Mouse (Mus musculus) MEL (cell line): Measurements from ENCODE around the gene Gxylt2. TPM values are rescaled to one million over a fixed set of nuclear protein-coding genes. Genes with fewer than 3 reads are reported as not detected.

Experiments used
- DNase-seq: peaks from one replicate; pipeline ENCODE4 v3.0.0; 2011; ENCODE audit warnings: low read depth, low spot score
- H3K27ac ChIP-seq: 2 replicates; pipeline ENCODE4 v1.5.1; 2012; ENCODE audit warnings: low read depth, mild to moderate bottlenecking, control low read depth, low read length, moderate library complexity; ENCODE audit not compliant: control insufficient read depth
- H3K27me3 ChIP-seq, 2 experiments: fragments of 150-350 bp in 1 of 2; sonication (generic) in 1 of 2; 2 replicates each; pipeline ENCODE4 v1.6.1; 2012; ENCODE audit warnings: low read length in 2 of 2, mild to moderate bottlenecking in 2 of 2, improper control_type of control experiment in 1 of 2, moderate library complexity in 1 of 2; ENCODE audit not compliant: insufficient read depth in 2 of 2, control insufficient read depth in 1 of 2
- H3K36me3 ChIP-seq, 2 experiments: 2 replicates each; pipeline ENCODE4 v1.6.1; 2012 to 2014; ENCODE audit warnings: low read length in 2 of 2, improper control_type of control experiment in 1 of 2, inconsistent platforms in 1 of 2, mild to moderate bottlenecking in 1 of 2; ENCODE audit not compliant: insufficient read depth in 2 of 2, control insufficient read depth in 1 of 2
- H3K4me1 ChIP-seq, 2 experiments: fragments of 150-350 bp in 1 of 2; sonication (generic) in 1 of 2; 2 replicates each; pipeline ENCODE4 v1.6.1; 2012; ENCODE audit warnings: low read length in 2 of 2, improper control_type of control experiment in 1 of 2, mild to moderate bottlenecking in 1 of 2; ENCODE audit not compliant: insufficient read depth in 2 of 2, control insufficient read depth in 1 of 2
- H3K4me3 ChIP-seq, 2 experiments: fragments of 150-350 bp in 1 of 2; sonication (generic) in 1 of 2; 2 replicates each; pipeline ENCODE4 v1.5.1; 2012; ENCODE audit warnings: low read depth in 2 of 2, low read length in 2 of 2, mild to moderate bottlenecking in 2 of 2, moderate library complexity in 2 of 2, control low read depth in 1 of 2, improper control_type of control experiment in 1 of 2; ENCODE audit not compliant: control insufficient read depth in 1 of 2, insufficient read depth in 1 of 2
- H3K79me2 ChIP-seq: 2 replicates; pipeline ENCODE4 v1.6.1; 2012; ENCODE audit warnings: mild to moderate bottlenecking, low read length, moderate library complexity; ENCODE audit not compliant: control insufficient read depth, poor library complexity, insufficient read depth
- H3K9ac ChIP-seq: 2 replicates; pipeline ENCODE4 v1.6.1; 2012; ENCODE audit warnings: low read depth, mild to moderate bottlenecking, control low read depth, low read length, moderate library complexity; ENCODE audit not compliant: control insufficient read depth, poor library complexity, severe bottlenecking
- H3K9me3 ChIP-seq: fragments of 150-350 bp; sonication (generic); replicated peaks from 2 replicates; pipeline ENCODE4 v1.6.1; 2012; ENCODE audit warnings: mild to moderate bottlenecking, low read length, improper control_type of control experiment, moderate library complexity; ENCODE audit not compliant: insufficient read depth
- BHLHE40 ChIP-seq: IDR thresholded peaks from 2 replicates; pipeline ENCODE4 v1.6.1; 2012; ENCODE audit warnings: low read depth, mild to moderate bottlenecking, inconsistent platforms, low read length, improper control_type of control experiment, borderline replicate concordance
- CHD1 ChIP-seq: IDR thresholded peaks from 2 replicates; pipeline ENCODE4 v1.6.1; 2012; ENCODE audit warnings: low read depth, mild to moderate bottlenecking, inconsistent platforms, low read length, improper control_type of control experiment
- CHD2 ChIP-seq: IDR thresholded peaks from 2 replicates; pipeline ENCODE4 v1.6.1; 2011; ENCODE audit warnings: low read length, improper control_type of control experiment
- CTCF ChIP-seq, 3 experiments: IDR thresholded peaks in 2 of 3; conservative IDR thresholded peaks in 1 of 3; 2 replicates each; pipeline ENCODE4 v1.5.1; 2011 to 2012; ENCODE audit warnings: low read length in 3 of 3, low read depth in 2 of 3, mild to moderate bottlenecking in 2 of 3, improper control_type of control experiment in 1 of 3, inconsistent platforms in 1 of 3, mixed read lengths in 1 of 3, moderate library complexity in 1 of 3; ENCODE audit not compliant: control insufficient read depth in 1 of 3, insufficient read depth in 1 of 3, poor library complexity in 1 of 3, severe bottlenecking in 1 of 3
- ELF1 ChIP-seq: IDR thresholded peaks from 2 replicates; pipeline ENCODE4 v1.6.1; 2014; ENCODE audit warnings: low read depth, mild to moderate bottlenecking, inconsistent platforms, low read length, improper control_type of control experiment, moderate library complexity
- EP300 ChIP-seq, 2 experiments: IDR thresholded peaks; 2 replicates each; pipeline ENCODE4 v1.6.1; 2011; ENCODE audit warnings: improper control_type of control experiment in 2 of 2, low read length in 2 of 2, low read depth in 1 of 2, mild to moderate bottlenecking in 1 of 2
- ETS1 ChIP-seq: IDR thresholded peaks from 2 replicates; pipeline ENCODE4 v1.6.1; 2012; ENCODE audit warnings: low read depth, mild to moderate bottlenecking, inconsistent platforms, low read length, improper control_type of control experiment, moderate library complexity
- GABPA ChIP-seq: IDR thresholded peaks from 2 replicates; pipeline ENCODE4 v1.6.1; 2012; ENCODE audit warnings: low read depth, mild to moderate bottlenecking, inconsistent platforms, low read length, improper control_type of control experiment, moderate library complexity
- HCFC1 ChIP-seq: IDR thresholded peaks from 2 replicates; pipeline ENCODE4 v1.6.1; 2012; ENCODE audit warnings: low read depth, mild to moderate bottlenecking, inconsistent platforms, low read length, improper control_type of control experiment, moderate library complexity
- JUND ChIP-seq: IDR thresholded peaks from 2 replicates; pipeline ENCODE4 v1.6.1; 2011; ENCODE audit warnings: low read depth, mild to moderate bottlenecking, improper control_type of control experiment, low read length
- KAT2A ChIP-seq: conservative IDR thresholded peaks from 2 replicates; pipeline ENCODE4 v1.6.1; 2012; ENCODE audit warnings: low read depth, low read length, improper control_type of control experiment, inconsistent platforms
- MAFK ChIP-seq: IDR thresholded peaks from 2 replicates; pipeline ENCODE4 v1.6.1; 2011; ENCODE audit warnings: low read depth, mild to moderate bottlenecking, low read length, improper control_type of control experiment, borderline replicate concordance
- MAX ChIP-seq: IDR thresholded peaks from 2 replicates; pipeline ENCODE4 v1.6.1; 2011; ENCODE audit warnings: low read length, improper control_type of control experiment
- MAZ ChIP-seq: IDR thresholded peaks from 2 replicates; pipeline ENCODE4 v1.6.1; 2012; ENCODE audit warnings: low read depth, mild to moderate bottlenecking, inconsistent platforms, low read length, improper control_type of control experiment
- MEF2A ChIP-seq: IDR thresholded peaks from 2 replicates; pipeline ENCODE4 v1.6.1; 2014; ENCODE audit warnings: low read depth, mild to moderate bottlenecking, inconsistent platforms, low read length, improper control_type of control experiment; ENCODE audit not compliant: poor library complexity, insufficient replicate concordance, severe bottlenecking; ENCODE audit errors: extremely low read depth
- MXI1 ChIP-seq: IDR thresholded peaks from 2 replicates; pipeline ENCODE4 v1.6.1; 2011; ENCODE audit warnings: mild to moderate bottlenecking, low read depth, low read length, improper control_type of control experiment
- MYB ChIP-seq: IDR thresholded peaks from 2 replicates; pipeline ENCODE4 v1.6.1; 2011; ENCODE audit warnings: mild to moderate bottlenecking, low read depth, low read length, improper control_type of control experiment
- MYC ChIP-seq: IDR thresholded peaks from 2 replicates; pipeline ENCODE4 v1.6.1; 2011; ENCODE audit warnings: low read depth, mild to moderate bottlenecking, low read length, improper control_type of control experiment, moderate library complexity
- NELFE ChIP-seq: IDR thresholded peaks from 2 replicates; pipeline ENCODE4 v1.6.1; 2011; ENCODE audit warnings: low read depth, low read length, improper control_type of control experiment
- NRF1 ChIP-seq: IDR thresholded peaks from 2 replicates; pipeline ENCODE4 v1.6.1; 2014; ENCODE audit warnings: low read depth, mild to moderate bottlenecking, inconsistent platforms, low read length, improper control_type of control experiment, moderate library complexity; ENCODE audit not compliant: poor library complexity, insufficient read depth, severe bottlenecking
- POLR2A ChIP-seq, 2 experiments: IDR thresholded peaks; 2 replicates each; pipeline ENCODE4 v1.6.1; 2011 to 2012; ENCODE audit warnings: low read length in 2 of 2, mild to moderate bottlenecking in 2 of 2, control low read depth in 1 of 2, improper control_type of control experiment in 1 of 2, low read depth in 1 of 2, moderate library complexity in 1 of 2; ENCODE audit not compliant: control insufficient read depth in 1 of 2, insufficient read depth in 1 of 2, poor library complexity in 1 of 2
- POLR2AphosphoS2 ChIP-seq: IDR thresholded peaks from 2 replicates; pipeline ENCODE4 v1.6.1; 2011; ENCODE audit warnings: low read length, improper control_type of control experiment
- POLR2AphosphoS5 ChIP-seq: IDR thresholded peaks from 2 replicates; pipeline ENCODE4 v1.6.1; 2012; ENCODE audit warnings: low read depth, borderline replicate concordance, mild to moderate bottlenecking, inconsistent platforms, low read length, moderate library complexity, mixed read lengths
- RAD21 ChIP-seq: IDR thresholded peaks from 2 replicates; pipeline ENCODE4 v1.6.1; 2011; ENCODE audit warnings: mild to moderate bottlenecking, low read depth, low read length, improper control_type of control experiment
- RCOR1 ChIP-seq: IDR thresholded peaks from 2 replicates; pipeline ENCODE4 v1.6.1; 2012; ENCODE audit warnings: low read depth, mild to moderate bottlenecking, inconsistent platforms, low read length, improper control_type of control experiment
- SIN3A ChIP-seq: IDR thresholded peaks from 2 replicates; pipeline ENCODE4 v1.6.1; 2012; ENCODE audit warnings: low read length, improper control_type of control experiment, inconsistent platforms
- SMC3 ChIP-seq: IDR thresholded peaks from 2 replicates; pipeline ENCODE4 v1.6.1; 2011; ENCODE audit warnings: low read depth, low read length, improper control_type of control experiment
- TAL1 ChIP-seq: IDR thresholded peaks from 2 replicates; pipeline ENCODE4 v1.6.1; 2012; ENCODE audit warnings: mild to moderate bottlenecking, inconsistent platforms, low read length, moderate library complexity, mixed read lengths
- TBP ChIP-seq: IDR thresholded peaks from 2 replicates; pipeline ENCODE4 v1.8.0; 2011; ENCODE audit warnings: low read depth, low read length, improper control_type of control experiment
- TCF12 ChIP-seq: IDR thresholded peaks from 2 replicates; pipeline ENCODE4 v1.6.1; 2014; ENCODE audit warnings: low read depth, mild to moderate bottlenecking, inconsistent platforms, low read length, improper control_type of control experiment, moderate library complexity
- UBTF ChIP-seq: IDR thresholded peaks from 2 replicates; pipeline ENCODE4 v1.6.1; 2012; ENCODE audit warnings: low read depth, mild to moderate bottlenecking, inconsistent platforms, low read length, improper control_type of control experiment, moderate library complexity, borderline replicate concordance; ENCODE audit not compliant: insufficient read depth
- USF1 ChIP-seq: IDR thresholded peaks from 2 replicates; pipeline ENCODE4 v1.6.1; 2014; ENCODE audit warnings: low read depth, mild to moderate bottlenecking, inconsistent platforms, low read length, improper control_type of control experiment, moderate library complexity
- USF2 ChIP-seq, 2 experiments: IDR thresholded peaks; 2 replicates each; pipeline ENCODE4 v1.6.1; 2011 to 2012; ENCODE audit warnings: improper control_type of control experiment in 2 of 2, low read length in 2 of 2, borderline replicate concordance in 1 of 2, inconsistent platforms in 1 of 2, low read depth in 1 of 2, mild to moderate bottlenecking in 1 of 2; ENCODE audit not compliant: insufficient read depth in 1 of 2
- ZC3H11A ChIP-seq: IDR thresholded peaks from 2 replicates; pipeline ENCODE4 v1.6.1; 2012; ENCODE audit warnings: low read depth, mild to moderate bottlenecking, inconsistent platforms, low read length, improper control_type of control experiment
- ZKSCAN1 ChIP-seq: IDR thresholded peaks from 2 replicates; pipeline ENCODE4 v1.6.1; 2012; ENCODE audit warnings: low read depth, mild to moderate bottlenecking, inconsistent platforms, low read length, improper control_type of control experiment, moderate library complexity
- ZMIZ1 ChIP-seq: IDR thresholded peaks from 2 replicates; pipeline ENCODE4 v1.6.1; 2012; ENCODE audit warnings: low read depth, mild to moderate bottlenecking, inconsistent platforms, low read length, improper control_type of control experiment, moderate library complexity
- ZNF384 ChIP-seq: IDR thresholded peaks from 2 replicates; pipeline ENCODE4 v1.6.1; 2012; ENCODE audit warnings: low read depth, mild to moderate bottlenecking, inconsistent platforms, low read length, improper control_type of control experiment
- polyA plus RNA-seq, 2 experiments: library from polyadenylated mRNA; stranded (reverse) in 1 of 2; unstranded in 1 of 2; fragments of >175 nt in 1 of 2; fragments of >200 nt in 1 of 2; gene quantifications; 2 replicates each; pipeline versions ENCODE4 v1.2.1 to v1.2.4; 2012; ENCODE audit warnings: low replicate concordance in 2 of 2, low read depth in 1 of 2; ENCODE audit not compliant: insufficient read length in 2 of 2, insufficient read depth in 1 of 2, missing spikeins in 1 of 2
- total RNA-seq: library from RNA; depleted of rRNA; stranded (reverse); fragments of 300-350 nt; gene quantifications from 2 replicates; pipeline ENCODE4 v1.2.3, GENCODE M21; 2012

Gene Gxylt2
- total and polyA plus RNA-seq, 3 experiments, result not detected

DNA sequence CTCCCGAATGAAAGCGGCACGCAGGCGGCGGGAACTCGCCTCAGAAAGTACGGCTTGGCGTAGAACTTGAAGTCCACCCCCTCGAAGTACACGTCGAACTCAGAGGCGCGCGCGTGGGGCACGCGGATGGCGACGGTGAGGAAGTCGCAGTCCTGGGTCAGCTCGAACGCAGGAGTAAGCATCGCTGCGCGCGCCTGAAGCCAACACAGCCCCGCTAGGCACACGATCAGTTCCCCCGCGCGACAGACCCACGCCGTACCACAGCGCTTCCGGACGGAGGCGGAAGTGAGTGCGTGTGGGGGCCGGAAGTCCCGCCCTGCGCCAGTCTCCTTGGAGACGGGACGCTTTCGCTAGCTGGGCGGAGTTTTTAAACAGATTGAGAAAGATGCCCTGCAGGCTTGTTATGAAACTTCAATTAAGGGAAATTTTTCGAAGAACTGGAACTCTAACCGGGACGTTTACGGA is 33.6 kb upstream of the Gxylt2 start, which contains the start of gene Shq1:
Shq1 (minus strand) TSS at position 278 of the 465 bp plus-strand sequence.
- Histone ChIP-seq H3K4me1 (peaks cover 0 to 10% of the 10 kb centered on the region in 2 experiments; a peak in 2 of 4 replicates), H3K27me3 (no peaks in the 10 kb centered on the region), H3K4me3 (peak within 1 kb of the TSS; percentile 66 to 73), H3K9me3 (no peaks in the 10 kb centered on the region), H3K79me2 (peaks cover 9% of the 10 kb centered on the region), H3K27ac (peak within 1 kb of the TSS; percentile 81), H3K9ac (peak within 1 kb of the TSS; percentile 68), H3K36me3 (peaks cover 0 to 13% of the 10 kb centered on the region in 2 experiments; a peak in 2 of 4 replicates)
- DNase-seq, result peak; percentile 93
- TF ChIP-seq RCOR1, result no peak
- TF ChIP-seq MAFK, result no peak
- TF ChIP-seq ETS1, result no peak
- TF ChIP-seq EP300 (IDR thresholded peaks at IDR 0.05; ENCODE audit: low read depth in 1 of 2, low read length in 2 of 2), result no peak
- TF ChIP-seq TCF12, result peak; percentile 29; the same call in 1 of the 2 replicates
- no peak for TF ChIP-seq ZKSCAN1
- peak; percentile 94 for TF ChIP-seq ELF1
- TF ChIP-seq CTCF (IDR thresholded peaks at IDR 0.05 in 2 of 3, conservative IDR thresholded peaks at IDR 0.05 in 1 of 3; ENCODE audit: control insufficient read depth in 1 of 3, insufficient read depth in 1 of 3, low read depth in 2 of 3, low read length in 3 of 3, poor library complexity in 1 of 3, severe bottlenecking in 1 of 3), result no peak
- TF ChIP-seq NELFE, result peak; percentile 72
- TF ChIP-seq RAD21, result no peak
- no peak for TF ChIP-seq ZNF384
- no peak for TF ChIP-seq ZMIZ1
- no peak for TF ChIP-seq UBTF
- TF ChIP-seq POLR2AphosphoS2, result peak; percentile 71; the same call in 1 of the 2 replicates
- no peak for TF ChIP-seq USF1
- no peak for TF ChIP-seq USF2 (IDR thresholded peaks at IDR 0.05; ENCODE audit: borderline replicate concordance in 1 of 2, insufficient read depth in 1 of 2, low read depth in 1 of 2, low read length in 2 of 2)
- no peak for TF ChIP-seq MYB
- TF ChIP-seq MXI1, result peak; percentile 94
- TF ChIP-seq BHLHE40, result no peak
- TF ChIP-seq NRF1, result no peak
- no peak for TF ChIP-seq TAL1
- peak; percentile 45; the same call in 1 of the 2 replicates for TF ChIP-seq MAX
- TF ChIP-seq SMC3, result no peak
- no peak; the same call in 1 of the 2 replicates for TF ChIP-seq MYC
- peak; percentile 99 for TF ChIP-seq SIN3A
- no peak for TF ChIP-seq GABPA
- no peak for TF ChIP-seq ZC3H11A
- no peak for TF ChIP-seq POLR2AphosphoS5
- peak; percentile 95 for TF ChIP-seq MAZ
- peak; percentile 89 for TF ChIP-seq HCFC1
- TF ChIP-seq JUND, result no peak
- no peak; the same call in 1 of the 2 replicates for TF ChIP-seq KAT2A
- no peak for TF ChIP-seq CHD2
- peak; percentile 49; the same call in 1 of the 2 replicates for TF ChIP-seq TBP
- TF ChIP-seq MEF2A, result no peak
- TF ChIP-seq POLR2A (IDR thresholded peaks at IDR 0.05; ENCODE audit: control insufficient read depth in 1 of 2, insufficient read depth in 1 of 2, low read depth in 1 of 2, low read length in 2 of 2, poor library complexity in 1 of 2), result peak; percentile 49 to 78; a peak in 3 of 4 replicates
- no peak for TF ChIP-seq CHD1
